Mouse (Mus musculus): Measurements from ENCODE around the gene Gpkow.

Gpkow gene

DNA sequence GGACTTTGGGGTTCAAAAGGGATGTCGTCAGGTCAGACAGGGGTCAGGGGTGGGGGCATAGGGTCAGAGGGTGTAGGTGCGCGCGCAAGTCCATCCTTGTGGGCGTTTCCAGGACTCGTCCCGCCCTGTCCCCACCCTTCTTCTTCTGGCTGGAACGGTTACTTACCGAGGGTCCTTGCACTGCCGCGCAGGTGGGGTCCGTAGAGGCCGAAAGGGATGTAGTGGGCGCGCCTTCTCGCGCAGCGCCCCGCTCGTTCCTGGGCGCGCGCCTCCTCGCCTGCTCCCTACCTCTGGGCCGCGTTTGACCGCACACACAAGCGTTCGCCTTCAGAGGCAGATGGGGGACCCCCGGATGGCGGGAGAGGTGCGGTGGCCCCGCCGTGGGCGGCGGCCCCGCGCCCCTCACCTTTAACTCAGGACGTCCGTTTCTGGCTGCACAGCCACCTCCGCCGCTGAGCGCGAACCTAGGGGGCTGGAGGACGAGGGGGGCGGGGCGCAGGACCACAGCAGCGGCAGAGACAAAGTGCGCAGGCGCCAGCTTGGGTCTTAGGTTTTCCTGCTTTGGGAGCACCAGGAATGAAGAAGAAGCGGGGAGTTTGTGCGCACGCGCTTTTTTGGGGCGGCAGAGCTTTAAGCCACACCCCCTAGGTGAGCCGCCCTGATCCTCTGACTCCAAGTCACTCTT lies 53.6 kb downstream of the Gpkow start, which contains the start of gene Ccdc120:
Gene Ccdc120, minus strand, starts transcription at position 474 of the 685 bp plus-strand sequence.
- DNase-seq: peak; percentile 66

- DNase-seq: peak; percentile 41
Measured at GRCm38 (mm10) chrX:7753627-7754026, 56.7 kb downstream of the Gpkow start.

Measured in lung, postnatal 14 days (tissue).